Mouse (Mus musculus): ENCODE results near the gene Dido1.

The Dido1 gene

GRCm38 (mm10) chr2:180709923-180710272 lies at the start of gene Dido1, which contains the start of gene Gid8:
Gene Dido1 (minus strand): TSS chr2:180709999.
Gene Gid8 (plus strand): TSS chr2:180710117.
- DNase-seq (ENCODE audit: low spot score in 2 of 2): peak; percentile 93 to 95

- DNase-seq (ENCODE audit: low spot score in 2 of 2): no peak
Measured at GRCm38 (mm10) chr2:180758513-180759263, 48.9 kb upstream of the Dido1 start.

GRCm38 (mm10) chr2:180756786-180757185 lies 47.0 kb upstream of the Dido1 start:
- DNase-seq (ENCODE audit: low spot score in 2 of 2): no peak

- DNase-seq (ENCODE audit: low spot score in 2 of 2): no peak
Measured at GRCm38 (mm10) chr2:180755896-180756295, 46.1 kb upstream of the Dido1 start.

GRCm38 (mm10) chr2:180754976-180755688 lies 45.3 kb upstream of the Dido1 start:
- DNase-seq (ENCODE audit: low spot score in 2 of 2): no peak

GRCm38 (mm10) chr2:180748904-180749303 lies 39.1 kb upstream of the Dido1 start:
- no peak for DNase-seq (ENCODE audit: low spot score in 2 of 2)

GRCm38 (mm10) chr2:180746569-180747192 lies 36.9 kb upstream of the Dido1 start:
- DNase-seq (ENCODE audit: low spot score in 2 of 2): no peak

GRCm38 (mm10) chr2:180745248-180745927 lies 35.6 kb upstream of the Dido1 start:
- DNase-seq (ENCODE audit: low spot score in 2 of 2): peak; percentile 91 to 92

GRCm38 (mm10) chr2:180743321-180743720 lies 33.5 kb upstream of the Dido1 start:
- no peak for DNase-seq (ENCODE audit: low spot score in 2 of 2)

- no peak for DNase-seq (ENCODE audit: low spot score in 2 of 2)
Measured at GRCm38 (mm10) chr2:180742820-180743219, 33.0 kb upstream of the Dido1 start.

- DNase-seq (ENCODE audit: low spot score in 2 of 2): no peak
Measured at GRCm38 (mm10) chr2:180741421-180741820, 31.6 kb upstream of the Dido1 start.

- DNase-seq (ENCODE audit: low spot score in 2 of 2): no peak
Measured at GRCm38 (mm10) chr2:180740349-180740748, 30.6 kb upstream of the Dido1 start.

- no peak for DNase-seq (ENCODE audit: low spot score in 2 of 2)
Measured at GRCm38 (mm10) chr2:180737984-180738383, 28.2 kb upstream of the Dido1 start.

- no peak for DNase-seq (ENCODE audit: low spot score in 2 of 2)
Measured at GRCm38 (mm10) chr2:180735232-180735631, 25.4 kb upstream of the Dido1 start.

GRCm38 (mm10) chr2:180731984-180732383 lies 22.2 kb upstream of the Dido1 start:
- no peak for DNase-seq (ENCODE audit: low spot score in 2 of 2)

- DNase-seq (ENCODE audit: low spot score in 2 of 2): no peak
Measured at GRCm38 (mm10) chr2:180731036-180731435, 21.2 kb upstream of the Dido1 start.

GRCm38 (mm10) chr2:180727613-180728021 lies 17.8 kb upstream of the Dido1 start:
- DNase-seq (ENCODE audit: low spot score in 2 of 2): no peak

GRCm38 (mm10) chr2:180726658-180727442 lies 17.1 kb upstream of the Dido1 start:
- no peak for DNase-seq (ENCODE audit: low spot score in 2 of 2)

- DNase-seq (ENCODE audit: low spot score in 2 of 2): no peak
Measured at GRCm38 (mm10) chr2:180725856-180726629, 16.2 kb upstream of the Dido1 start.

GRCm38 (mm10) chr2:180725414-180725778 lies 15.6 kb upstream of the Dido1 start:
- DNase-seq (ENCODE audit: low spot score in 2 of 2): no peak
